Mouse (Mus musculus) liver, adult 2 months (tissue): ENCODE data around the gene Wdr72.

Experiments
- CTCF ChIP-seq: fragments of 200-500 bp; IDR thresholded peaks from 2 replicates; pipeline ENCODE4 v1.5.1; 2011; ENCODE audit warnings: low read depth, low read length, control low read depth
- POLR2A ChIP-seq: fragments of 200-500 bp; IDR thresholded peaks from 2 replicates; pipeline ENCODE4 v1.6.1; 2011; ENCODE audit warnings: low read length, control low read depth; ENCODE audit not compliant: insufficient read depth; ENCODE audit errors: extremely low read depth

DNA sequence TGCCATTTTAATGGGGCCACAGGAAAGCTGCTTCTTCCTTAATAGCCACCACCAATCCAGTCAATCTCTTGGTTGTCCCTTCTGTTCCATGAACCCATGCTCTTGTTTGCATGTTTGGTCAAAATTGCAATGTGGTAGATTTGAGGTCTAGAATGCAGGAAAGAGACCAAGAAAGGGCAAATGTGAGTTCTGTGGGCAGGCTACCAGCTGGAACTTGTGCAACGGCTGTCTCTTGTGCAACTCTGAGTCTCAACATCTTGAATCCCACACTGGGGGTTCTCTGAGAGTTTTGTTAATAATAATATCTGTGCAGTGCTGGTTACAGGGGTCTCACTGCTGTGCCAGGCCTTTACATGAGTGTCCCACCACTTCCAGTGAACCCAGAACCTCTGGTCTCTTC is 208.6 kb downstream of the Wdr72 start:
- TF ChIP-seq POLR2A = no peak
- TF ChIP-seq CTCF = no peak
